Mouse (Mus musculus): Measurements from ENCODE around the gene Gphb5. TPM values are rescaled to one million over a fixed set of nuclear protein-coding genes. Genes with fewer than 3 reads are reported as not detected.

The Gphb5 gene
- total RNA-seq, 2 experiments from 2014 or later = not detected

DNA sequence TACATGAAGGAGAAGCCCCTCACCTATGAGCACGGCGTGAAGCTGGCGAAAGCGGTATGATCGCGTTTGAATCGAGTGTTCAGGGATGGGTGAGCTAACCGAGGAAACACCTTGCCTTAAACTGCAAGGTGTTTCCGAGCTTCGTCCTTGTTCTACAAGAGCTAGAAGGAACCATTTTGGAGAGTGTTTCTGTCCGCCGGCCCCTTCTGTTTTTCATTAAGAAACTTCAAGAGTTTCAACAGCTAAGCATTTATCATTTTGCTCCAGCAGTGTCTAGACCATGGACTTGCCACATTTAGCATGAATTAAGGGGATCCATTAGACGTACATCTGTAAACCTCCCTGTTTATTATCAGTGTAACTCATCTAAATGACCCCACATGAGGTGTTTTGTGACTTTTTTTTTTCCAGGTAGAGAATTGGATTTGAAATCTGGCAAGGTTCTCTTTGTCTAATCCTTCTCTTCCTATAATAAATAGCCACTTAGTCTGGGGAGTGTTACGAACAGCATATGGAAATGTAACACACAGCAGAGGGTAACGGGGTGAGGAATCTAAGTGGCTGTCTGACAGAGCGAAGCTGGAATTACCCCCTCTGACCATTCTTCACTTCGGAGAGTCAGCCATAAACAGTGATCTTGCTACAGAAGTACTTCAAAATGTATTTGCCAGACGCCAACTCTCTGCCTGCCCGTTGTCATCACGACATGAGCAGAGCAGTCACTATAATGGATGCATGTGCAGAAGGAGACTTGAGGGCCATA, 22.4 kb downstream of the Gphb5 start:
- no peak for DNase-seq (ENCODE audit: low spot score in 2 of 2)

- no peak for DNase-seq (ENCODE audit: low spot score in 2 of 2)
Measured at GRCm38 (mm10) chr12:75391526-75391925, 25.1 kb downstream of the Gphb5 start.

GRCm38 (mm10) chr12:75389308-75390135, 27.1 kb downstream of the Gphb5 start:
- DNase-seq (ENCODE audit: low spot score in 2 of 2) = no peak

GRCm38 (mm10) chr12:75388521-75388920, 28.1 kb downstream of the Gphb5 start:
- no peak for DNase-seq (ENCODE audit: low spot score in 2 of 2)

GRCm38 (mm10) chr12:75387846-75388245, 28.7 kb downstream of the Gphb5 start:
- DNase-seq (ENCODE audit: low spot score in 2 of 2) = no peak

DNA sequence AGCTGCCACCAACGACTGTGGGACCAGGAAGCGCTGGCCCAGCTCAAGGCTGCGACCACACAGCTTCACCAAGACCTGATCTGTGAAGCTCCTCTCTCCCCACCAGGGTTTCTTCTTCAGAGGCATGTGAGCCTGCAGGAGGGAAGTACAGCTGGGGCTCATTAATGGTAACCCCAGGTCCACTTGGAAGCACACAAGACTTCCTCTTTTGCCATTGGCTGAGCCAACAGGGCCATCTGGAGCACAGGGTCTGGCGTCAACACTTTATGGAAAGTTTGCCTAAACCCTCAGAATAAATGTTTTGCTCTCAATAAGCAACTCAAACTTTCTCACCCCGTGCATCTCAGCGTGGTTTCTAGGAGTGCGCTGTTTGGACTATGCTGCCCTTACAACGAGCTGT, 29.4 kb downstream of the Gphb5 start:
- no peak for DNase-seq (ENCODE audit: low spot score in 2 of 2)

DNA sequence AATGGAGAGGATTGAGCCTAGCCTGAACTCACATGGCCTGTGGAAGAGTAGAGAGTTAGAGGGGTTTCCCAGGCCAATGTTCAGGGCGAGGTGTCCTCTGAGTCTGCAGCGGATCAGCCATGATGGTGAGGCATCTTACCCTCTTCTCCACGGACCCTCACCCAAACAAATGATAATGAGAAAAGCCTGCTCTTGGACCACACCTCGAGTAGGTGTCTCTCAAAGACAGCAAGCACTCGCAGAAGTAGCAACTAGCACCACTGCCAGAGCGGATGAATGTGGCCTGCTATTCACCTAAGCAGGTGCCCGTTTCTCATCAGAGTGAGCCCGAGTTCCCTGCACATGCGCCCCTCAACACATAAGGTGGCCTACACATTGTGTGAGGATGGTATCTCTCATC, 29.9 kb downstream of the Gphb5 start:
- DNase-seq (ENCODE audit: low spot score in 2 of 2) = no peak

DNA sequence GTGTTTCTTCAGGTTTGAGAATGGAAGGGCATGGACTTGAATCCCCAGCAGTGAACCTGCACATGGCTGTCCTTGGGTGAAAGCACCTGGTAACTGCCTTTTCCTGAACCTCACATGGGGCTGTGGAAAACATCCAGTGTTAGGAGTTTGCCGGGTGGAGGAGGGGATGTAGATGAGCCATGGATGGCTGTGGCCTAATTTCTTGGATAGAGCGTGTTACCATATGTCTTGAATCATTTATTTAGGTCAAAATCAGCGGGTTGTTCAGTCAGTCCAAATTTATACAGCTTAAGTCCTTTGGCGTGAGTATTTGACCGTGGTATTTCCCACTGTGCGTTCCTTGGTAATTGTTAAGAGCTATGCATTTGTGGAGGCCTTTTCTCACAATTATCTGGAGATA, 40.5 kb downstream of the Gphb5 start:
- no peak for DNase-seq (ENCODE audit: low spot score in 2 of 2)

GRCm38 (mm10) chr12:75375060-75375459, 41.5 kb downstream of the Gphb5 start:
- no peak for DNase-seq (ENCODE audit: low spot score in 2 of 2)

DNA sequence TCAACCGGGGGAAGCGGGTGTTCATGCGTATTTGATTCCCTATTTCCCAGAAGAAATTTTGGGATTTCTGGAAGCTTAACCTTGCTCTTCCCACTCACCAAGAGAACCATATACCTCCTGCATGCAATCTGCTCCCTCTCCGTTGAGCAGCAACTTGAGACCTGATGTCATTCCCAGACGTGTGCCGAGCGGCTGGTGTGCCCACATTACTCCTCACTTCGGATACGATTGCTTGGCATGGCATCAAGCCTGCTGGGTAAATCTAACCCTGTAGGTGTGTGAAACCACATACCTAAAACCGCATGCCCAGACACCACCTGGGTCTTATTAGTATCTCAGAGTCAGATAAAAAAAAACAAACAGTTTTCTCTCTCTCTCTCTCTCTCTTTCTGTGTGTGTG, 42.1 kb downstream of the Gphb5 start:
- DNase-seq (ENCODE audit: low spot score in 2 of 2) = no peak

DNA sequence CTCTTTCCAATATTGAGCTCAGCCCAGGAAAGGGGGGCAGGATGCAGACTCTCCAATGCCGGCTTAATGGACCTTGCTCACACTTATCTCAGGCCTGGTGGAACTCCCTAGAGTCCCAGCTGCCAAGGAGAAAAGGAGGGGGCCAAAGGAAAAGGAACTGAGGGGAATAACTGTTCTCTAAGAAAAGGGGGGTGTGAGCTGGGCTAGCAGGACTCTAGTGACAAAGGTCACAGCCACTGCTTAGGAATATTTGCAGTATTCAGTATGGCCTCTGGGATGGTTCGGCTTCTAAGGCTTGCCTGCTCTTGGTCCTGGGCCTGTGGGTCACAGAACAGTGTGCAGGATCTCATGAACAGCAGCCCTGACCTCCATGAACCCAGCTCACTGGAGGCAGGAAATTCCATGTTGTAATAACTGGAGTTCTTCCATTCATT, 47.1 kb downstream of the Gphb5 start:
- DNase-seq (ENCODE audit: low spot score in 2 of 2) = no peak

DNA sequence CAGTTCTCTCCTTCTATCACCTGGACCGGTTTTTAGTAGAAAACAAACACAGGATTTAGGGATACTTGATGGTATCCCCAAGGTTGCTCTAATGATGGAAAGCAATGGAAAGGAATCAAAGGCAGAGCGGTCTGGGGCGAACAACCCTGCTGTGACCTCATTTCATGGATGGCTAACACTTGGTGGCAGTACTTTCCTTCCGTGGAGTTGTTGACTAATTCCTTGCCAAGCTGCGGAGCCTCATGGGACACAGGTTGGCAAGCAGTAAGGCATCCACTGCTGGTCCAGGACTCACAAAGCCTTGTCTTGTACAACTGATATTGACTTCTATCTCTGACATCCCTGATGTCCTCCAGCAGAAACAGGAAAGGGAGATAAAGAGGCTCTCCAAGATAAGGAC, 48.1 kb downstream of the Gphb5 start:
- no peak for DNase-seq (ENCODE audit: low spot score in 2 of 2)

DNA sequence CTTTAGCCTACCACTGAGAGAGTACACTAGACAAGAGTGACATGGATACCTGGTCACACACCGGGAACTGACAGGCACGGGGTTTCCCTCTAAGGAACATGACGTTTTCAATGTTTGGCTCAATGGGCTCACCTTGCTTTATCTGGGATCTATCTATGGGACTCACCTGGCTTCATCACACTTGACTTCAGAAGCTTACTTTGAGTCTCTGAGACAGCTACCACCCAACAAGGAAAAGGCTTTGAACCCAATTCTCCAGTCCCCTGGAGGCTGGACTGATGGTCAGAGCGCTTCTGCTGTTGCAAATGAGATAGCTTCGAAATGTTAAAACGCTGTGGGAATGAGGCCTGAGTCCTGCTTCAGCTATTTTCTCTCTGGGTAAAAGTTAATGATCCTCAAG, 49.2 kb downstream of the Gphb5 start:
- no peak for DNase-seq (ENCODE audit: low spot score in 2 of 2)

GRCm38 (mm10) chr12:75365621-75366124, 50.9 kb downstream of the Gphb5 start:
- DNase-seq (ENCODE audit: low spot score in 2 of 2) = no peak

GRCm38 (mm10) chr12:75364416-75364815, 52.2 kb downstream of the Gphb5 start:
- DNase-seq (ENCODE audit: low spot score in 2 of 2) = no peak

DNA sequence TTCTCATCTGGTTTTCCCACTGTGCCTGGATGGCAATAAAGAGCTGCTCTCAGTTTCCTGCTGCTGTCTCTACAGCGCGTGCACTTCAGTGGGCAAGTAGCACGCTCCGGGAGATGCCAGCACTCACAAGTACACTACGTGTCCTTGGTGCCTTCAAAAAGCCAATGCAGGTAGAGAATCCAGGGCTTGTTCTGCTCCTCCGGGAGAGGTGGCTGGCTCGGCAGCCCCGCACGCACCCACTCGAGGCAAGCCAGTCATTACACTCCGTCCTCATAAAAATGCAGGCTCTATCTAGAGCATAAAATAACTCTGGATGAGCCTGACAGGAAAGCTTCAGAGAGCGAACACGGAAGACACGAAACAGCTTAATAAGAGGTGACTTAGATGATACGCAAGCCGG, 54.1 kb downstream of the Gphb5 start:
- no peak for DNase-seq (ENCODE audit: low spot score in 2 of 2)

Other genes with a start within 250 kb of the Gphb5 start
- under 1 TPM; 0.25 to 0.31 TPM for gene Kcnh5, start 239.4 kb downstream of the Gphb5 start, total RNA-seq (2021)
- 10 to 100 TPM; 25.5 to 29.3 TPM for gene Rhoj, start 108.5 kb downstream of the Gphb5 start, total RNA-seq (2021)
- gene Ppp2r5e, start 179.5 kb upstream of the Gphb5 start, total RNA-seq (2021) = 10 to 100 TPM; 47.1 to 53.2 TPM